Mouse (Mus musculus): ENCODE results near the gene Raver2. TPM values are rescaled to one million over a fixed set of nuclear protein-coding genes. Genes with fewer than 3 reads are reported as not detected.

Gene Raver2
- total RNA-seq (2023), result 1 to 10 TPM; 7.0 to 9.3 TPM

GRCm38 (mm10) chr4:101068786-101069153, at the start of gene Raver2:
TSS of gene Raver2 (plus strand) at chr4:101068983.

GRCm38 (mm10) chr4:101020596-101020995, 48.2 kb upstream of the Raver2 start, which contains the start of gene Gm10577:
TSS of gene Gm10577 (minus strand) at chr4:101020696.

Other genes with a start within 250 kb of the Raver2 start
- not detected for gene Gm10577, start 48.3 kb upstream of the Raver2 start, total RNA-seq (2023)
- gene Jak1, start 196.3 kb downstream of the Raver2 start, total RNA-seq (2023), result 100 to 1,000 TPM; 499 to 540 TPM

Measured in T-cell, adult 66 days (primary cell).